Mouse (Mus musculus): ENCODE results near the gene Ankrd34b. TPM values are rescaled to one million over a fixed set of nuclear protein-coding genes. Genes with fewer than 3 reads are reported as not detected.

Ankrd34b gene
- 0.26 and 0.34 TPM in 2 replicates for polyA plus RNA-seq (2016; fragmentation: Nextera tagmentation; extraction: Ambion mirVana)

DNA sequence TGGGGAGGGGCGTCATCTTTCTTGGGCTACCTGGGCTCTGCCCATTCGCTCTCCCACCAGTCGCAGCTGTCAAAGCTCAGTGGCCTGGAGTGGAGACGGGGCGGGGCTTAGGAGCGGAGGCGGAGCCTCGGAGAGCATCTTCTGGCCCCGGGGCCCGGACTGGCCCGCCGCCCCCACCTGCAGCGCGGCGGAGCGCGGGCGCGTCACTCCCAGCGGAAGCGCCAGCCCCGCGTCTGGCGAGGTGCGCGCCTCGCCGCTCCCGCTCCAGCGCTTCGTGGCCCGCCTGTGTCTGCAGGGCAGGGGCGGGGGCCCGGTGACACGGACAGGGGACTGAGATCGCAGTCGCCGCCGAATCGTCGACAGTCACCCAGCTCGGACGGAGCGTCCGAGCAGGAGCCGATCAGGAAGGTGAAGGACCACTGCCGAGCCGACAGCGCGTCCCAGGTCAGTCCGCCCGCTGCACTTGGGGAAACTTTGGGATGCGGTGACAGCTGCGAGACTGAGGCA, at the start of gene Ankrd34b:
TSS of gene Ankrd34b (plus strand) at position 139 of the 507 bp plus-strand sequence.
- ATAC-seq (ENCODE audit: low FRiP score, low read depth) = peak; percentile 92
- under 1% methylated on average over 54 of the region's 54 CpGs for WGBS
- Histone ChIP-seq H3K27me3 (peaks cover 65% of the 10 kb centered on the region), H3K9ac (replicated peaks) (peak within 1 kb of the TSS; percentile 37), H3K4me3 (peak within 1 kb of the TSS; percentile 58), H3K36me3 (no peaks in the 10 kb centered on the region), H3K4me1 (peaks cover 13% of the 10 kb centered on the region; the same call in 1 of the 2 replicates), H3K9me3 (no peaks in the 10 kb centered on the region), H3K4me2 (replicated peaks) (peak within 1 kb of the TSS; percentile 90), H3K27ac (replicated peaks) (no peak within 1 kb of the TSS)

DNA sequence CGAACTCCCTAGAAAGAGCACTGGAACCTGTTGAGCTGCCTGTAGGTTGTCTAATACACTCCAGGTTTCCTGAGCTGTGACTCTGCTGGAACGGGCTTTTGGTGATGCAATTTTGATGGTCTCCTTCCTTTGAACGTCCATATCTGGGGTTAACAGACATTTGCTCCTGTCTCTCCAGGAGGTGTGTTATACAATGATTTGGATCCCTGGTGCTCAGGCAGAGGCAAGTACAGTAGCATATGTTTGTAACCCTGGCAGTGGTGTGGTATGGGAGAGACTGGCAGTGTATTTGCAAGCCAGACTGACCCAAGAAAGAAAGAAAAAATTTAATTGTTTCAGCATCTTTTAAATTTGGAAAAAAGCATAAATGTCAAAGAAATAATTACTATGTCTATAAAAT, 38.3 kb upstream of the Ankrd34b start:
- H3K9me3 ChIP-seq = no peaks in the 10 kb centered on the region
- 78% methylated on average over 3 of the region's 3 CpGs for WGBS
- no peak overlapping the region for H3K9ac ChIP-seq (replicated peaks)
- no peaks in the 10 kb centered on the region for H3K4me1 ChIP-seq
- no peak overlapping the region for H3K4me3 ChIP-seq
- ATAC-seq (ENCODE audit: low FRiP score, low read depth) = no peak
- H3K36me3 ChIP-seq = peaks cover 18% of the 10 kb centered on the region; the same call in 1 of the 2 replicates
- H3K4me2 ChIP-seq (replicated peaks) = no peak overlapping the region
- no peaks in the 10 kb centered on the region for H3K27me3 ChIP-seq
- no peak overlapping the region for H3K27ac ChIP-seq (replicated peaks)

- ATAC-seq (ENCODE audit: low FRiP score, low read depth) = no peak
- Histone ChIP-seq H3K36me3 (no peaks in the 10 kb centered on the region), H3K4me2 (replicated peaks) (no peak overlapping the region), H3K4me1 (no peaks in the 10 kb centered on the region), H3K4me3 (no peak overlapping the region), H3K27me3 (no peaks in the 10 kb centered on the region), H3K9me3 (no peaks in the 10 kb centered on the region), H3K9ac (replicated peaks) (no peak overlapping the region), H3K27ac (replicated peaks) (no peak overlapping the region)
- 87% methylated on average over 12 of the region's 12 CpGs for WGBS
Measured at GRCm38 (mm10) chr13:92393047-92393661, 32.5 kb upstream of the Ankrd34b start.

DNA sequence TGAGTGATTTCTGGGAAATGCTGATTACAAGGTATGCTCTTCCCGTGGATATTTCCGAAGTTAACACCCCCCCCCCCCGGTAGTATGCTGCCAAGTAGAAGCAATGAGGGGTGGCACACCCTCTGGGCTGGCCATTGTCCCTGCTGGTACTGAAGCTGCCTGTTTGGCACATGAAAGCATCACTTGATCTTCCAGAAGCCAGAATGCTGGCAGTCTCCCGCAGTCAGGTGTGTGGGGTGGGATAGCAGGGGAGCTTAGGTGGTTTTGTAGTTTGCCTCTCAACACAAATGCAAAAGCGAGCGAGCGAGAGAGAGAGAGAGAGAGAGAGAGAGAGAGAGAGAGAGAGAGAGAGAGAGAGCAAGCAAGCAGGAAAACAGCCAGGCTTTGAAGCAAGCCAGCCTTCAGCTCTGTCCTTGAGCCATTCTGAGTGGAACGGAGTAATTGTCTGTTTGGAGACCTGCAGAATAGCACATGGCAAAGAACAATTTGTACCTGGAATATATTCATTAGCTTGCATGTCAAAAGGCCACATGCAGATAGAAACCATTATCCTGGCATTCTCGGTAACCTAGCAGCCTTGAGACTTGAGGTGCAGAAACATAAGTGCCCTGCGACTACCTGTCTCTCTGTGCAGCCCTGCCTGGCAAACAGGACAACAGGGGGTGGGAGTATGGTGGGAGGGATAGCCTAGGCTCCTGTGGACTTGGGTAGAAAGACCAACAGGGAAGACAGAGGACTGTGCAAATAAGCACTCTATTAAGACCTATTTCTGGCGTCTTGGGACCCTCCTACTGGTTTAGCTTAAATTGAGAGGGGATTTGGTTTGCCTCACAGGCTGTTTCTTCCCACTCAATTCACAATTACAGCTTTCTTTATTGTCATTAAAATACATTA, 27.0 kb upstream of the Ankrd34b start:
- no peaks in the 10 kb centered on the region for H3K9me3 ChIP-seq
- ATAC-seq (ENCODE audit: low FRiP score, low read depth) = no peak
- H3K4me1 ChIP-seq = no peaks in the 10 kb centered on the region
- H3K27me3 ChIP-seq = no peaks in the 10 kb centered on the region
- H3K27ac ChIP-seq (replicated peaks) = no peak overlapping the region
- H3K4me2 ChIP-seq (replicated peaks) = no peak overlapping the region
- WGBS = 78% methylated on average over 11 of the region's 11 CpGs
- H3K4me3 ChIP-seq = no peak overlapping the region
- H3K36me3 ChIP-seq = no peaks in the 10 kb centered on the region
- no peak overlapping the region for H3K9ac ChIP-seq (replicated peaks)

- no peak overlapping the region for H3K9ac ChIP-seq (replicated peaks)
- H3K9me3 ChIP-seq = no peaks in the 10 kb centered on the region
- H3K27me3 ChIP-seq = no peaks in the 10 kb centered on the region
- WGBS = 65% methylated on average over 2 of the region's 2 CpGs
- H3K27ac ChIP-seq (replicated peaks) = no peak overlapping the region
- H3K4me3 ChIP-seq = no peak overlapping the region
- no peak for ATAC-seq (ENCODE audit: low FRiP score, low read depth)
- no peaks in the 10 kb centered on the region for H3K36me3 ChIP-seq
- no peaks in the 10 kb centered on the region for H3K4me1 ChIP-seq
- no peak overlapping the region for H3K4me2 ChIP-seq (replicated peaks)
Measured at GRCm38 (mm10) chr13:92402063-92402462, 23.6 kb upstream of the Ankrd34b start.

DNA sequence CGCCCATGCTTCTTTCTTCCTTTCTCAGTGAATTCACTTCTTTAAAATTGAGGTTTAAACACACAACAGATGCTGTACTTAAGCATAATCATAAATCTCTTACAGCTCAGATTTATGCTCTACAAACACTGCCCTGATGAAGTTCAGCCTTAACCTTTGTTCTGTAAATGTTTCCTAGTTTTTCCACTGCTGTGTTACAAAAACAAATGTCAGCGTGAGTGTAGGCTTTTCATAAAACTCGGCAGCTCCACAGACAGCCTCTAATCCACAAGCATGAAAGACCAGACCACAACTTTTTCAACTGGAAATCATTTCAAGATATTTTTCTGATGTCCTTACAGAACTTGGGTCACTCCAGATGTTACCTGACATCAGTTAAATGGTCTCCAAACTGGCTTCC, 22.2 kb upstream of the Ankrd34b start:
- no peak overlapping the region for H3K4me2 ChIP-seq (replicated peaks)
- no peak overlapping the region for H3K4me3 ChIP-seq
- no peaks in the 10 kb centered on the region for H3K9me3 ChIP-seq
- H3K36me3 ChIP-seq = no peaks in the 10 kb centered on the region
- H3K9ac ChIP-seq (replicated peaks) = no peak overlapping the region
- 85% methylated on average over 3 of the region's 3 CpGs for whole genome bisulfite sequencing
- H3K27me3 ChIP-seq = no peaks in the 10 kb centered on the region
- H3K4me1 ChIP-seq = no peaks in the 10 kb centered on the region
- ATAC-seq (ENCODE audit: low FRiP score, low read depth) = no peak
- H3K27ac ChIP-seq (replicated peaks) = no peak overlapping the region

DNA sequence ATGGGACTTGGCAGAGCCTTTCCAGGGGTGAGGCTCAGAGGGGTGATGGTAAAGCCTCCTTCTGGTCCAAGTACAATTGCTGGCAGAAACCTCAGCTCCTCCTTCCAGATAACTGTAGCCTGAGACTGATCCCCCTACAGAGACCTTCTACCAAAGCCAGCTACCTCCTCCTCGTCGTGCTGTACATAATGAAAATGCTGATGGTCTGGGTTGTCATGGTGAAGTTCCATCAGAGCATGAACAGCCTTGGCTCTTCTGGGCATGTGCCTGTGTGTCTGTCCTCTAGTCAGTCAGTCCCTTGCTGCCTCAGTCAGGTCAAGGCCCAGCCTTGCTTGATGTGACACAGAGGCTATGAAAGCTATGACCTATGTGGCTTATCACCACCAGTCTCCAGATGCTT, 15.2 kb upstream of the Ankrd34b start:
- WGBS = 81% methylated on average over 2 of the region's 2 CpGs

DNA sequence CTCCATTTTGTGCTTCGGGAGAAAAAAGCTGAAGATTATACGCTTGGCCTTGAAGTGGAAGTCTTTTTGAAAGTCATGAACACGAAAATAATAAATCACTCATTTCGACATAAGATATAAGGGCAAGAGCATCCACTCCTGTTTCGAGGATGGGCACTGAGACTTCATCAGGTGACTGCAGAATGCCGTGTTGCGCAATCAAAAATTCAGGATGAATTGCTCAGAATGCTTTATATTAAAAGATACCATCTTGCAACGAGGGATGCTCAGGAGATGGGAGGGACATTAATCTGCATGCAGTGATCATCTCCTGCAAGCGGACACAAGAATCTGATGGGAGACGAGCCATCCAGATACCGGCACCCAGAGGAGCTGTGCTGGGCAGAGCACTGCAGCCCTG, 6.1 kb upstream of the Ankrd34b start:
- 92% methylated on average over 11 of the region's 11 CpGs for WGBS
- no peaks in the 10 kb centered on the region for H3K36me3 ChIP-seq

More for the DNA sequence above, 15.2 kb upstream of the Ankrd34b start:
- Histone ChIP-seq H3K36me3 (no peaks in the 10 kb centered on the region), H3K4me3 (no peak overlapping the region), H3K9me3 (no peaks in the 10 kb centered on the region), H3K4me1 (no peaks in the 10 kb centered on the region), H3K27ac (replicated peaks) (no peak overlapping the region), H3K9ac (replicated peaks) (no peak overlapping the region), H3K27me3 (no peaks in the 10 kb centered on the region), H3K4me2 (replicated peaks) (no peak overlapping the region)
- ATAC-seq (ENCODE audit: low FRiP score, low read depth) = no peak

DNA sequence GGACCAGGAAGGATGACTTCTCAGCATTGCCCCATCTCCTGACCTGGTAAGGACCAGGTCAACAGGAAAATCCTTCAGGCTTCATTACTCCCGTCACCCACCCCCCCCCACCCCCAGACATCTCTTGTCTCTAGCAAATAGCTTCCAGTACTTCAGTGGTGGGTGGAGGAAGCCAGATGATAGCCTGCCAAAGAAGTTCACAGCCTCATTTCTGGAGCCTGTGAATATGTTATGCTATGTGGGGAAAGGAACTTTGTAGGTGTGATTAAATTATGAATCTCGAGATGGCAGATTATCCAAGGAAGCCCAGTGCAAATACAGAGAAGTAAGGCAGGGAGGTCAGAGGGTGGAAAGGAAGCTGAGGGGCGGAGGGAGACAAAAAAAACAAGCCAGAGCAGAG, 2.0 kb upstream of the Ankrd34b start:
- no peak for ATAC-seq (ENCODE audit: low FRiP score, low read depth)
- Histone ChIP-seq H3K4me3 (no peak overlapping the region), H3K27ac (replicated peaks) (no peak overlapping the region), H3K9ac (replicated peaks) (no peak overlapping the region), H3K36me3 (no peaks in the 10 kb centered on the region), H3K9me3 (no peaks in the 10 kb centered on the region), H3K27me3 (peaks cover 59% of the 10 kb centered on the region), H3K4me1 (peaks cover 13% of the 10 kb centered on the region; the same call in 1 of the 2 replicates), H3K4me2 (replicated peaks) (no peak overlapping the region)
- WGBS = 60% methylated on average over 3 of the region's 3 CpGs

More for the DNA sequence above, 6.1 kb upstream of the Ankrd34b start:
- no peak overlapping the region for H3K9ac ChIP-seq (replicated peaks)
- H3K27me3 ChIP-seq = peaks cover 19% of the 10 kb centered on the region
- no peaks in the 10 kb centered on the region for H3K4me1 ChIP-seq
- no peak for ATAC-seq (ENCODE audit: low FRiP score, low read depth)
- H3K4me2 ChIP-seq (replicated peaks) = no peak overlapping the region
- no peak overlapping the region for H3K27ac ChIP-seq (replicated peaks)
- H3K4me3 ChIP-seq = no peak overlapping the region
- H3K9me3 ChIP-seq = no peaks in the 10 kb centered on the region

DNA sequence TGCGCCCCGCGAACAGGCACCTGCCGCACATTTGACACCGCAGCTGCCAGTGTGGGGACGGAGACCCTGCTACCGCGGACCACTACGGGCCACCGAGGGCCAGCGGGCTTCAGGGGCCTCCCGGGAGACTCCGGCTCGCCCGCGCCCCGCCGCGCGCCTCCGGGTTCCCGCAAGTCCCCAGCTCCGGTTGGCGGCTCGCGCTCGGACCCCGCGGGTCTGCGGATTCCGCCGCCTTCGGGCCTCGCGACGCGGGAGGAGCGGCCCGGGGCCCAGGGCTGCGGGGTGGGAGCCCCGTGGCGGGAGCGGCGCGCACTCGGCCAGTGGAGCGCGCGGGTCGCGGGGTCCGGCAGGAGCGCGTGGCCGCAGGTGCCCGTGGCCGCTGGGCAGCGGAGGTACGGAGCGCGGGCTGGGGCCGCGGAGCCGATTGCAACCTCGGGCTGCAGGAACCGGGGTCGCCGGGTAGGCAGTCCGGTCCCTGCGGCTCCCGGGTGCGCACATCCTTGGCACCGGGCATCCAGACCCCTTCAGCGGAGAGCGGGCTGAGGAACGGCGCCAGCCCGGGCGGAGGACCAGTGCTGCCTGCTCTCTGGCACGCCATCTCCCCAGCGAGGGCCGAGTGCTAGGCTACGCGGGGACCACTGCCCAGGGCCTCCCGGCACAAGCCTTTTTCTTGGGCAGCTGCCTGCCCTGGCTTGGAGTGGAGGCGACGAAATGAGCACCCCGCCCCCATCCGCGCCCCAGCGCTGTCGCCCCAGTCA, 777 bp downstream of the Ankrd34b start:
- peak; percentile 62 for ATAC-seq (ENCODE audit: low FRiP score, low read depth)
- WGBS = under 1% methylated on average over 92 of the region's 92 CpGs
- Histone ChIP-seq H3K27ac (replicated peaks) (no peak overlapping the region), H3K4me2 (replicated peaks) (peak overlapping the region; percentile 90), H3K4me3 (peak overlapping the region; percentile 58), H3K4me1 (peaks cover 13% of the 10 kb centered on the region; the same call in 1 of the 2 replicates), H3K9me3 (no peaks in the 10 kb centered on the region), H3K9ac (replicated peaks) (peak overlapping the region; percentile 37), H3K27me3 (peaks cover 65% of the 10 kb centered on the region), H3K36me3 (no peaks in the 10 kb centered on the region)

DNA sequence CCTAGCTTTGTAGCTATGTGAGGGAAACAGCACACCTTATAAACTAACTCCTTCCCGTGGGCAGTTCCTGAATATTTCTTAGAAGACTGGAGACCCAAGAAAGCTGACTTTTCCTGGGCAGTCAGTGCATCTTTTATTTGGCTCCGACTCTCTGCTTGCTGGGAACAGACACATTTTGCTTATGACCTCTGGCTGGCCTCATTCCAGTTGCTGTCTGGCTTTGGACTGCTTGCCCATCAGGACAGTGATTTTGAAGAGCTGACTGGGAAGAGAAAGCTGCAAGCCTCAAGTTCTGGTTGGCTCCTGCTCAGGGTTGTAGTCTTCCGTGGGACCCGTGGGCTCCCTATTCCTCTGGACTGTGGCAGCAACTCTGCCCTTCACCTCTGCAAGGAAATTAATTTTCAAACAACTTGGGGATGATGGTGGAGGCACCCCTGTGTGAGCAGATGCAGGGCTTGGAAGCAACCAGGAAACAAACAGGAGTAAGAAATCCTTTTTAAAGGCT, 1.7 kb downstream of the Ankrd34b start:
- Histone ChIP-seq H3K9ac (replicated peaks) (no peak overlapping the region), H3K4me3 (peak overlapping the region; percentile 58; the same call in 1 of the 2 replicates), H3K4me2 (replicated peaks) (peak overlapping the region; percentile 90), H3K27me3 (peaks cover 65% of the 10 kb centered on the region), H3K27ac (replicated peaks) (no peak overlapping the region), H3K4me1 (peaks cover 13% of the 10 kb centered on the region; the same call in 1 of the 2 replicates), H3K9me3 (no peaks in the 10 kb centered on the region), H3K36me3 (no peaks in the 10 kb centered on the region)
- WGBS = 46% methylated on average over 4 of the region's 4 CpGs
- no peak for ATAC-seq (ENCODE audit: low FRiP score, low read depth)

Measured in midbrain, embryonic 12.5 days (tissue).